Mouse (Mus musculus) limb, embryonic 14.5 days (tissue): Measurements from ENCODE around the gene Plekha7. TPM values are rescaled to one million over a fixed set of nuclear protein-coding genes. Genes with fewer than 3 reads are reported as not detected.

Experiments
- ATAC-seq: fragments of 200-750 bp; cut with Nextera tagmentation; 2 replicates; pipeline ENCODE4 v1.8.0; 2017; ENCODE audit warnings: low read depth, moderate number of reproducible peaks, moderate TSS enrichment; ENCODE audit not compliant: low FRiP score
- DNase-seq: peaks from one replicate; pipeline ENCODE4 v3.0.0-alpha.2; 2015; ENCODE audit warnings: low spot score
- H3K27ac ChIP-seq: fragments of 300-500 bp; sonication (generic); replicated peaks from 2 replicates; pipeline ENCODE4 v1.5.1; 2014; ENCODE audit warnings: low read depth, mild to moderate bottlenecking, low read length, moderate library complexity, mixed read lengths
- H3K27me3 ChIP-seq: fragments of 300-500 bp; sonication (generic); 2 replicates; pipeline ENCODE4 v1.6.1; 2014; ENCODE audit warnings: low read length, mixed read lengths; ENCODE audit not compliant: control insufficient read depth, insufficient read depth
- H3K36me3 ChIP-seq: fragments of 300-500 bp; sonication (generic); 2 replicates; pipeline ENCODE4 v1.6.1; 2014; ENCODE audit warnings: mild to moderate bottlenecking, low read length, moderate library complexity, mixed read lengths; ENCODE audit not compliant: control insufficient read depth, insufficient read depth
- H3K4me1 ChIP-seq: fragments of 300-500 bp; sonication (generic); 2 replicates; pipeline ENCODE4 v1.6.1; 2014; ENCODE audit warnings: antibody characterized with exemption, low read length, mixed read lengths; ENCODE audit not compliant: control insufficient read depth, insufficient read depth
- H3K4me2 ChIP-seq: fragments of 300-500 bp; sonication (generic); replicated peaks from 2 replicates; pipeline ENCODE4 v1.6.1; 2014; ENCODE audit warnings: low read depth, mild to moderate bottlenecking, low read length, moderate library complexity; ENCODE audit not compliant: severe bottlenecking
- H3K4me3 ChIP-seq: fragments of 300-500 bp; sonication (generic); replicated peaks from 2 replicates; pipeline ENCODE4 v1.5.1; 2014; ENCODE audit warnings: low read length
- H3K9ac ChIP-seq: fragments of 300-500 bp; sonication (generic); 2 replicates; pipeline ENCODE4 v1.6.1; 2014; ENCODE audit warnings: mild to moderate bottlenecking, low read depth, low read length, moderate library complexity; ENCODE audit not compliant: severe bottlenecking
- H3K9me3 ChIP-seq: fragments of 300-500 bp; sonication (generic); 2 replicates; pipeline ENCODE4 v1.6.1; 2016; ENCODE audit warnings: low read length; ENCODE audit not compliant: control insufficient read depth
- POLR2A ChIP-seq: fragments of 200-500 bp; IDR thresholded peaks from 2 replicates; pipeline ENCODE4 v1.8.0; 2012; ENCODE audit warnings: inconsistent platforms, mild to moderate bottlenecking, moderate library complexity, borderline replicate concordance; ENCODE audit not compliant: insufficient read depth, insufficient read length; ENCODE audit errors: extremely low read depth
- WGBS: fragments of 180-500 bp; shearing (Covaris S2); extraction: QIAGEN DNeasy Blood & Tissue Kit; methylation state at CpG from one replicate; pipeline ENCODE4 v1.1.7; 2014; 5-methylcytosine and 5-hydroxymethylcytosine counted together
- polyA plus RNA-seq, 2 experiments: library from polyadenylated mRNA; depleted of rRNA in 1 of 2; stranded (reverse) in 1 of 2; unstranded in 1 of 2; fragments of >200 nt; fragmentation: Nextera tagmentation in 1 of 2; extraction: Ambion mirVana in 1 of 2; gene quantifications; 2 replicates each; pipeline versions ENCODE4 v1.2.1 to v1.2.3; 2012 to 2014

Gene Plekha7
- polyA plus RNA-seq, 2 experiments, result 9.9 to 14.3 TPM

- Histone ChIP-seq H3K27me3 (peaks cover 12% of the 10 kb centered on the region; the same call in 1 of the 2 replicates), H3K4me3 (no peak overlapping the region), H3K9ac (no peak overlapping the region), H3K36me3 (no peaks in the 10 kb centered on the region), H3K4me1 (peaks cover 11% of the 10 kb centered on the region), H3K27ac (no peak overlapping the region), H3K4me2 (no peak overlapping the region), H3K9me3 (no peaks in the 10 kb centered on the region)
- 67% methylated on average over 4 of the region's 4 CpGs for WGBS
- DNase-seq (no peak), ATAC-seq (no peak)
- TF ChIP-seq POLR2A, result no peak
Observed at GRCm38 (mm10) chr7:116238320-116238719, 69.9 kb downstream of the Plekha7 start.

GRCm38 (mm10) chr7:116237157-116237981 lies 70.8 kb downstream of the Plekha7 start:
- Histone ChIP-seq H3K27me3 (peaks cover 12% of the 10 kb centered on the region; the same call in 1 of the 2 replicates), H3K36me3 (no peaks in the 10 kb centered on the region), H3K4me1 (peaks cover 11% of the 10 kb centered on the region), H3K4me2 (peak overlapping the region; percentile 99), H3K9me3 (no peaks in the 10 kb centered on the region), H3K4me3 (peak overlapping the region; percentile 45), H3K9ac (peak overlapping the region; percentile 58), H3K27ac (no peak overlapping the region)
- DNase-seq (no peak), ATAC-seq (0 out of 2 replicates have a peak, but pooled peaks have one; percentile 41)
- TF ChIP-seq POLR2A, result no peak
- WGBS, result 1% methylated on average over 59 of the region's 69 CpGs

GRCm38 (mm10) chr7:116236608-116237007 lies 71.6 kb downstream of the Plekha7 start:
- TF ChIP-seq POLR2A, result no peak
- ATAC-seq (no peak), DNase-seq (no peak)
- peaks cover 11% of the 10 kb centered on the region for H3K4me1 ChIP-seq
- H3K27me3 ChIP-seq, result peaks cover 12% of the 10 kb centered on the region; the same call in 1 of the 2 replicates
- H3K27ac ChIP-seq, result no peak overlapping the region
- H3K4me3 ChIP-seq, result peak overlapping the region; percentile 45
- 58% methylated on average over 8 of the region's 8 CpGs for WGBS
- peak overlapping the region; percentile 58; the same call in 1 of the 2 replicates for H3K9ac ChIP-seq
- H3K36me3 ChIP-seq, result no peaks in the 10 kb centered on the region
- H3K9me3 ChIP-seq, result no peaks in the 10 kb centered on the region
- peak overlapping the region; percentile 99 for H3K4me2 ChIP-seq

- no peak for TF ChIP-seq POLR2A
- Histone ChIP-seq H3K9ac (no peak overlapping the region), H3K27me3 (peaks cover 12% of the 10 kb centered on the region; the same call in 1 of the 2 replicates), H3K9me3 (no peaks in the 10 kb centered on the region), H3K36me3 (no peaks in the 10 kb centered on the region), H3K4me1 (peaks cover 11% of the 10 kb centered on the region), H3K27ac (no peak overlapping the region), H3K4me2 (no peak overlapping the region), H3K4me3 (no peak overlapping the region)
- ATAC-seq (no peak), DNase-seq (no peak)
- 57% methylated on average over 7 of the region's 7 CpGs for WGBS
Observed at GRCm38 (mm10) chr7:116234287-116234806, 73.8 kb downstream of the Plekha7 start.

- no peak overlapping the region for H3K27ac ChIP-seq
Observed at GRCm38 (mm10) chr7:116230811-116231609, 77.2 kb downstream of the Plekha7 start.

More at GRCm38 (mm10) chr7:116230811-116231609, 77.2 kb downstream of the Plekha7 start:
- Histone ChIP-seq H3K9me3 (no peaks in the 10 kb centered on the region), H3K4me1 (0 out of 2 replicates have a peak, but pooled peaks cover 4% of the 10 kb centered on the region), H3K4me3 (no peak overlapping the region), H3K36me3 (no peaks in the 10 kb centered on the region), H3K9ac (no peak overlapping the region), H3K27me3 (peaks cover 3% of the 10 kb centered on the region; the same call in 1 of the 2 replicates), H3K4me2 (no peak overlapping the region)
- no peak for DNase-seq
- no peak for TF ChIP-seq POLR2A
- ATAC-seq, result no peak
- WGBS, result 70% methylated on average over 11 of the region's 11 CpGs
